Mouse (Mus musculus) myocyte (in vitro differentiated cells): ENCODE results near the gene Jade3.

Source experiments
- CEBPB ChIP-seq: IDR thresholded peaks from 2 replicates; pipeline ENCODE4 v1.6.1; 2011; ENCODE audit warnings: mild to moderate bottlenecking, moderate library complexity; ENCODE audit not compliant: poor library complexity, insufficient read depth, severe bottlenecking
- E2F4 ChIP-seq: IDR thresholded peaks from one replicate; pipeline ENCODE4 v1.6.1; 2011; ENCODE audit warnings: mild to moderate bottlenecking, control low read depth, moderate library complexity; ENCODE audit not compliant: insufficient read depth
- MAX ChIP-seq: IDR thresholded peaks from one replicate; pipeline ENCODE4 v1.6.1; 2011; ENCODE audit warnings: low read depth, mild to moderate bottlenecking, control low read depth
- POLR2A ChIP-seq: IDR thresholded peaks from one replicate; pipeline ENCODE4 v1.6.1; 2011; ENCODE audit warnings: low read depth, mild to moderate bottlenecking, control low read depth, moderate library complexity; ENCODE audit not compliant: insufficient read length
- TCF12 ChIP-seq: IDR thresholded peaks from one replicate; pipeline ENCODE4 v1.6.1; 2011; ENCODE audit warnings: mild to moderate bottlenecking, control low read depth; ENCODE audit not compliant: poor library complexity, insufficient read depth, severe bottlenecking

- no peak for TF ChIP-seq TCF12
- TF ChIP-seq CEBPB: no peak
- TF ChIP-seq POLR2A: no peak
- TF ChIP-seq E2F4: no peak
- TF ChIP-seq MAX: no peak
Observed at GRCm38 (mm10) chrX:20497682-20498081, 72.2 kb downstream of the Jade3 start.
